Mouse (Mus musculus) lung, adult 10 weeks (tissue): ENCODE data around the gene C9. TPM values are rescaled to one million over a fixed set of nuclear protein-coding genes. Genes with fewer than 3 reads are reported as not detected.

ENCODE experiments used
- polyA plus RNA-seq: library from polyadenylated mRNA; stranded (reverse); fragments of 350-450 nt; fragmentation: Illumina TruSeq; extraction: RNeasy Lipid Tissue Mini Kit (QIAGEN cat#74804); gene quantifications from one replicate; pipeline ENCODE4 v1.2.3, GENCODE M21; 2014; ENCODE audit warnings: low read depth, low replicate concordance; ENCODE audit not compliant: insufficient read depth

C9 gene
- not detected for polyA plus RNA-seq

DNA sequence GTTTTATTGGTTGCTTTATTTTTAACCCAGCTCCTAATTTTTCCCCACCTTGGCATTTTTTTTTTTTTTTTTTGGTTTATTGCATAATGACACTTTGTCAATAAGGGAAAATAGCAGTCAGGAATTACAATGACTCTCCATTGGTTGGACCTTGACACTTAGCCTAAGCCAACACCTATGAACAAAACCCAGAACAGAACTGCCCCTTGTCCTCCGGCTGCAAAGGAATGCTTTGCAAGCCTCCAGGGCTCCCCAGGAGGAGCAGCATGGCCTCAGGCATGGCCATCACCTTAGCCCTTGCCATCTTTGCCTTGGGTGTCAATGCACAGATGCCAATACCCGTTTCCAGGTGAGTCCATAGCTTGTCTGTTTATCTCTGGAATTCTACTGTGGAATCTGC, at the start of gene C9:
Gene C9 (plus strand): TSS at position 193 of the 400 bp plus-strand sequence.

DNA sequence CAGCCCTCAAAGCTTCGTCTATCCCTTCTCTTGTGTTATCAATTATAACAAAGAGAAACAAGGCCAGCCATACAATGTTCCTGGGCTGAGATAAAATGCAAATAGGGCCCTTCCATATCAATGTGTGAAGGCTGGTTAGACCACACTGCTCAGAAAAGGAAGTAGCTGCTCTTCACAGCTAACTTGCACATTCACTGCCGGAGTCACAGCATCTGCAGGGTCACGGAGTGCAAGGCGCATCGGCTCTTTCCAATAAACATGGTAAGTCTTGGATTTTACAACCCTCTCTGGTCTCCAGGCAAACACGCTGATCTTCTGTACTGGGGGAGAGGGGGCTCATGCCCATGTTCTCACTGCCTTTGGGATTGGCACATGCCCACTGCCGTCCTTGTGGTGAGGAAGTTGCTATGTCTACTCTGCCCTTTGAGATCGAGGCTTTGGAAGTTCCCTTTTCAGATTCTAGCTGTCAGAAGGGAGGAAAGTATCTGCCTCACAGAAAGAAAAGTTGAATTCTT, 77.6 kb downstream of the C9 start, which contains the start of gene Fyb:
Gene Fyb (plus strand): TSS at position 201 of the 515 bp plus-strand sequence.

Other genes with a start within 250 kb of the C9 start
- 14.6 TPM for gene Dab2, start 145.5 kb upstream of the C9 start, polyA plus RNA-seq
- 9.2 TPM for gene Fyb, start 77.5 kb downstream of the C9 start, polyA plus RNA-seq